Mouse (Mus musculus): ENCODE measurements around the gene Kcnj4. TPM values are rescaled to one million over a fixed set of nuclear protein-coding genes. Genes with fewer than 3 reads are reported as not detected.
"Not testable (repeated sequence)": the region's sequence is repeated elsewhere in the genome, so short reads cannot be mapped to it uniquely, and the experiment has no call there.

Gene Kcnj4
- polyA plus RNA-seq, 1 experiment from 2014 or later, result not detected

DNA sequence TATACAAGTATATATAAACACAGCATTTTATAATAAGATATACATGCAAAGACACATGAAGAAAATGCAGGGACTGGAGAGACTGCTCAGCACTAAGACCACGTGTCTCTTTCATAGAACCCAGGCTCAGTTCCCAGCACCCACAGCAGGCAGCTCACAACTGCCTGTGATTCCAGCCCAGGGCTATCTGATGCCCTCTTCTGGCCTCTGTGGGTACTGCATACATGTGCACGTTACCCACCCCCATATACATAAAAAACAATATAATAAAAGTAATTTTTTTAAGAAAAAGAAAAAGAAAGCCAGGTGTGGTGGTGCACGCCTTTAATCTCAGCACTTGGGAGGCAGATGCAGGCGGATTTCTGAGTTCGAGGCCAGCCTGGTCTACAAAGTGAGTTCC lies 32.0 kb downstream of the Kcnj4 start:
- WGBS, result 92% methylated on average over 5 of the region's 5 CpGs
- Histone ChIP-seq H3K27ac (ENCODE audit: low read depth, low read length) (no peak overlapping the region), H3K36me3 (ENCODE audit: control insufficient read depth, insufficient read depth, low read length) (no peaks in the 10 kb centered on the region), H3K4me2 (ENCODE audit: low read depth, low read length) (no peak overlapping the region), H3K9me3 (ENCODE audit: control insufficient read depth, low read length) (no peaks in the 10 kb centered on the region), H3K27me3 (ENCODE audit: control insufficient read depth, insufficient read depth, low read length) (no peaks in the 10 kb centered on the region), H3K4me1 (ENCODE audit: control insufficient read depth, insufficient read depth, low read length) (no peaks in the 10 kb centered on the region), H3K4me3 (ENCODE audit: low read depth, low read length) (no peak overlapping the region), H3K9ac (replicated peaks; ENCODE audit: low read depth, low read length) (no peak overlapping the region)
- no peak for ATAC-seq (ENCODE audit: low read depth)

DNA sequence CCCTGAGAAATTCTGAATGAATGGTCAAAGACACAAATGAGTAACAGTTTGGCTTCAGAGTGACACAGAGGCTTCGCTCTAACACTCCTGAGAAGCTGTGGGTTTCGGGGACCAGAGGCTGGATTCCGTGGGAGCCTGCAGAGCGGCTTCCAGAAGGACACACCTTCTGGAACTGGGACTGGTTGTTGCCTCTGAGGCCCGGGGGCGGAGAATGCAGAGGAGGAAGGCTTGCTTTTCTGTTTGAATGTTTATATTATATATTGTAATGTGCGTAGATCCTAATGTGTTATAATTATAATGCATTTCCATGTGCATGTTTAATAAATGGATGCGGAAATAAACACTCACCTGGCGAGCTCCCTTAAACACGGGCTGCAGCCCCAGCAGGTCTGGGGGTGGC lies 33.9 kb downstream of the Kcnj4 start:
- H3K27me3 ChIP-seq (ENCODE audit: control insufficient read depth, insufficient read depth, low read length), result no peaks in the 10 kb centered on the region
- no peaks in the 10 kb centered on the region for H3K36me3 ChIP-seq (ENCODE audit: control insufficient read depth, insufficient read depth, low read length)
- no peak for ATAC-seq (ENCODE audit: low read depth)
- no peak overlapping the region for H3K27ac ChIP-seq (ENCODE audit: low read depth, low read length)
- no peak overlapping the region for H3K9ac ChIP-seq (replicated peaks; ENCODE audit: low read depth, low read length)
- H3K4me2 ChIP-seq (ENCODE audit: low read depth, low read length), result peak overlapping the region; percentile 4; the same call in 1 of the 2 replicates
- H3K4me1 ChIP-seq (ENCODE audit: control insufficient read depth, insufficient read depth, low read length), result no peaks in the 10 kb centered on the region
- H3K4me3 ChIP-seq (ENCODE audit: low read depth, low read length), result no peak overlapping the region
- no peaks in the 10 kb centered on the region for H3K9me3 ChIP-seq (ENCODE audit: control insufficient read depth, low read length)
- WGBS, result 58% methylated on average over 10 of the region's 10 CpGs

DNA sequence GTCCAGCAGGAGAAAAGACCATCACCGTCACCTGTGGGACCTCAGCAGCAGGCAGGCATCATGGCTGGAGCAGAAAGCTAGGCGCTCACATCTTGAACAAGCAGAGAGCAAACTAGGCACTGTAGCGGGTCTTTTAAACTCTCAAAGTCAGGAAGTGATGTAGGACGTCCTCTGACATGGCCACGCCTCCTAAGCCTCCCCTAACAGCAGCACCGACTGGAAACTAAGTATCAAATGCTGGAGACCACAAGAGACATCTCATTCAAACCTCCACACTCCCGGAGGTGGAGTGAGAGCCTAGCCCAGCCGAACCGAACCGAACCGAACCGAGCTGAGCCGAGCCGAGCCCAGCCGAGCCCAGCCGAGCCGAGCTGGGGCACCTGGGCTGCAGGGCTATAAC lies 34.5 kb downstream of the Kcnj4 start:
- Histone ChIP-seq H3K9me3 (ENCODE audit: control insufficient read depth, low read length) (no peaks in the 10 kb centered on the region), H3K4me1 (ENCODE audit: control insufficient read depth, insufficient read depth, low read length) (no peaks in the 10 kb centered on the region), H3K9ac (replicated peaks; ENCODE audit: low read depth, low read length) (no peak overlapping the region), H3K27ac (ENCODE audit: low read depth, low read length) (no peak overlapping the region), H3K4me2 (ENCODE audit: low read depth, low read length) (peak overlapping the region; percentile 4; the same call in 1 of the 2 replicates), H3K36me3 (ENCODE audit: control insufficient read depth, insufficient read depth, low read length) (no peaks in the 10 kb centered on the region), H3K27me3 (ENCODE audit: control insufficient read depth, insufficient read depth, low read length) (no peaks in the 10 kb centered on the region), H3K4me3 (ENCODE audit: low read depth, low read length) (peak overlapping the region; percentile 7; the same call in 1 of the 2 replicates)
- WGBS, result 25% methylated on average over 17 of the region's 17 CpGs
- ATAC-seq (ENCODE audit: low read depth), result no peak

DNA sequence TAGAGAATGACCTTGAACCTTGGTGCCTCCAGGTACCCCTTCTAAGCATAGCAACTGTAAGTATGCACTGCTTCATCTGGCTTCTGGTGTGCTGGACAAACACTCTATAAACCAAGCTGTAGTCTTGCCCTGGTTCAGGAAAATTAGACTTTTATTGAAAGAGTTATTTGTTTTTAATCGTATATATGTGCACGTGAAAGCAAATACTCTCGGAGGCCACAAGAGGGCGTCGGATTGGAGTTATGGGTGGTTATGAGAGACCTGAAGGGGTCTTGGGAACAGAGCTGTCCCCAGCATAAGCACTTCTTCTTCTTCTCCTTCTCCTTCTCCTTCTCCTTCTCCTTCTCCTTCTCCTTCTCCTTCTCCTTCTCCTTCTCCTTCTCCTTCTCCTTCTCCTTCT lies 35.5 kb downstream of the Kcnj4 start:
- H3K36me3 ChIP-seq (ENCODE audit: control insufficient read depth, insufficient read depth, low read length), result no peaks in the 10 kb centered on the region
- no peak overlapping the region for H3K9ac ChIP-seq (replicated peaks; ENCODE audit: low read depth, low read length)
- H3K4me2 ChIP-seq (ENCODE audit: low read depth, low read length), result no peak overlapping the region
- no peaks in the 10 kb centered on the region for H3K4me1 ChIP-seq (ENCODE audit: control insufficient read depth, insufficient read depth, low read length)
- no peaks in the 10 kb centered on the region for H3K27me3 ChIP-seq (ENCODE audit: control insufficient read depth, insufficient read depth, low read length)
- no peak overlapping the region for H3K4me3 ChIP-seq (ENCODE audit: low read depth, low read length)
- no peak for ATAC-seq (ENCODE audit: low read depth)
- 69% methylated on average over 5 of the region's 5 CpGs for WGBS
- no peaks in the 10 kb centered on the region for H3K9me3 ChIP-seq (ENCODE audit: control insufficient read depth, low read length)
- no peak overlapping the region for H3K27ac ChIP-seq (ENCODE audit: low read depth, low read length)

DNA sequence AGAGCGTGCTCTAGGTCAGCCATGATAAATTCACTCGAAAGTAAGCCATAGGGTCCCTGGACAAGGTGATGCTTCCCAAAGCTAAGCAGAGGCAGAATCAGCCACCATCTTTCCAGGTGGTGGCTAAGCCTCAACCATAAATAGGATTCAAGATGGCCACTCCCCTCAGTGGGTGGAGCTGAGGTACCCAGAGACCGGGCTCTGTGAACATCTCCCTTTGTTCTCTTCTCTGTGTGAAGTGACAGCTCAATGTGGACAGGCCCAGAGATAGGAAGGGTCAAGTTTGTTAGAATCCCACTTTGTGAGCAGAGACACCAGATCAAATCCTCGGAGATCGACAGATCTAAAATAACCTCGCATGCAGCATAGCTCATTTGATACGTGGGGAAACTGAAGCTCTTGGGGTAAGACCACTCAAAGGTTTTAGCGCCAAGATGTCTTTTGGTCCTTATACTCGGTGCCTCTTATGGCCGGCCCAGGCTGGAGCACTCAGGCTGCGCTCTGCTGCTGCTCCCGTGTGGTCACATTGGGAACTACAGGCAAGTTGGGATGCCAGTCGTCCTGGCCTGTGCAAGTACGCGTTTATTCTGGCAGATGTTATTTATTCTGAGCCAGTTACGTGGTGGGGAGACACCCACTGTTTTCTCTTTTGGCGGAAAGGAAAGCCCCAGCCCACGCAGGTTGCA lies 38.3 kb downstream of the Kcnj4 start:
- WGBS, result 6% methylated on average over 18 of the region's 18 CpGs
- Histone ChIP-seq H3K27me3 (ENCODE audit: control insufficient read depth, insufficient read depth, low read length) (no peaks in the 10 kb centered on the region), H3K4me1 (ENCODE audit: control insufficient read depth, insufficient read depth, low read length) (no peaks in the 10 kb centered on the region), H3K9me3 (ENCODE audit: control insufficient read depth, low read length) (no peaks in the 10 kb centered on the region), H3K9ac (replicated peaks; ENCODE audit: low read depth, low read length) (no peak overlapping the region), H3K4me3 (ENCODE audit: low read depth, low read length) (no peak overlapping the region), H3K4me2 (ENCODE audit: low read depth, low read length) (no peak overlapping the region), H3K36me3 (ENCODE audit: control insufficient read depth, insufficient read depth, low read length) (no peaks in the 10 kb centered on the region), H3K27ac (ENCODE audit: low read depth, low read length) (no peak overlapping the region)
- ATAC-seq (ENCODE audit: low read depth), result peak; percentile 80; the same call in 1 of the 2 replicates

DNA sequence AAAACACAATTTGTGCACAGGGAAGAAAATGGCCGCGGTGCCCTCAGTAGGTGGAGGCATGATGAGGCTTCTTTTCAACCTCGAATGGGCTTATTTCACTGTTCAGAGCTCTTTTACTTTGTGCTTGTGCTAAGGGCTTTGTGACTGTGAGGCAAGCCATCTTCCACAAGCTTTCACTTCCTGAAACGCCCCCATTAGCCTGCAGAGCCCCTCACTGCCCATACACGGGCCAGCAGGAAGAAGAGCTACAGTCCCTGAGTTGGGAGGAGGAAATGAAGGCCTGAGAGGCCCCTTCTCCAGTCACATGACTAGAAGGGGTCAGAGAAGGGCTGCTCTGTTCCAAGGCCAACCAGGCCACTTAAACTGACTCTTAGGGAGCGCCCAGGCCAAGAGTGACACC lies 48.5 kb downstream of the Kcnj4 start:
- no peak for ATAC-seq (ENCODE audit: low read depth)
- Histone ChIP-seq H3K36me3 (ENCODE audit: control insufficient read depth, insufficient read depth, low read length) (no peaks in the 10 kb centered on the region), H3K27ac (ENCODE audit: low read depth, low read length) (no peak overlapping the region), H3K4me1 (ENCODE audit: control insufficient read depth, insufficient read depth, low read length) (0 out of 2 replicates have a peak, but pooled peaks cover 2% of the 10 kb centered on the region), H3K9me3 (ENCODE audit: control insufficient read depth, low read length) (no peaks in the 10 kb centered on the region), H3K9ac (replicated peaks; ENCODE audit: low read depth, low read length) (no peak overlapping the region), H3K4me2 (ENCODE audit: low read depth, low read length) (no peak overlapping the region), H3K4me3 (ENCODE audit: low read depth, low read length) (no peak overlapping the region), H3K27me3 (ENCODE audit: control insufficient read depth, insufficient read depth, low read length) (no peaks in the 10 kb centered on the region)
- 76% methylated on average over 6 of the region's 6 CpGs for WGBS

DNA sequence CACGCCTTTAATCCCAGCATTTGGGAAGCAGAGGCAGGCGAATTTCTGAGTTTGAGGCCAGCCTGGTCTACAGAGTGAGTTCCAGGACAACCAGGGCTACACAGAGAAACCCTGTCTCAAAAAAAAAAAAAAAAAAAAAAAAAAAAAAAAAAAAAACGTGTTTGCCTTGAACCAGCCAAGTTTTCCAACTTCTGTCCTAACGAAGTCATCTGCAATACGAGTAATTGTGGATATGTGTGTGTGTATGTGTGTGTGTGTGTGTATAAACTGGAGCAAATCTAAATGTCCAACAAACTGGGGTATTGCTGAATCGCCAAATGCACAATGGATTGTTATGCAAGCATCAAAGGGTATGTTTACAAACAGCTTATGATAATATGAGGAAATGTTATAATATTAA lies 48.9 kb downstream of the Kcnj4 start:
- 55% methylated on average over 6 of the region's 6 CpGs for WGBS

DNA sequence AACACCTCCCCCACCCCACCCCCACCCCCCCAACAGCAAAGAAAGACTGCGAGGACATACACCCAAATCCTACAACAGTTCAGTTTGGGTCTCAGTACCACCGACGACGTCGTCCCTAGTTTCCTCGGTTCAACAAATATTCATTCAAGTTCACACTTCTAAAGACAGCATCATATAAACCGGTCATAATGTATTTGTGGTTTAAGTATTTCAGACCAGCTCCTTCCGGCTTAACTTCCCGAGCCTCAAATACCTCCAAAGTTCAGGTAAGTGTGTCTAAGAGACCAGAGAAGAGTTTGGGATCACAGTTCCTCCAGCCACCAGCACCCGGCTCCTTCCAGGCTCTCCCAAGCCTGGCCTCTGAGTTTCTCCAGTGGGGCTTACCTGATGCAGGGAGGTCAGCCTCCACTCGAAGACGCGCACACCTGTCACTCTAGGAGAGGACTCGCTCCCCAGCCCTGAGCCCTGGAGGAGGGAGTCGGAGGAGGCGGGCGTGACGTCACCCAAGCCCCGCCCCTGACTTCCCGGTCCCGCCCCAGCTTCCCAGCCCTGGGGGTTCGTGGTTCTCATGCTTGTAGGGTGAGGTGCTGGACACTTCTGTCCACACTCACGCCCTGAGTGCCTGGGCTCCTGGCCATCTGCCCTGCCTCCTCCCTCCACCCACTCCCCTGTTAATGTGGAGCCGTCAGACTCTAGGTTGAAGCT lies 49.8 kb downstream of the Kcnj4 start, which contains the start of gene Csnk1e:
TSS of gene Csnk1e (minus strand) at position 461 of the 705 bp plus-strand sequence.
- Histone ChIP-seq H3K36me3 (ENCODE audit: control insufficient read depth, insufficient read depth, low read length) (no peaks in the 10 kb centered on the region), H3K4me2 (ENCODE audit: low read depth, low read length) (peak within 1 kb of the TSS; percentile 40), H3K27ac (ENCODE audit: low read depth, low read length) (no peak within 1 kb of the TSS), H3K9ac (replicated peaks; ENCODE audit: low read depth, low read length) (no peak within 1 kb of the TSS), H3K9me3 (ENCODE audit: control insufficient read depth, low read length) (no peaks in the 10 kb centered on the region), H3K4me3 (ENCODE audit: low read depth, low read length) (peak within 1 kb of the TSS; percentile 18), H3K4me1 (ENCODE audit: control insufficient read depth, insufficient read depth, low read length) (0 out of 2 replicates have a peak, but pooled peaks cover 2% of the 10 kb centered on the region), H3K27me3 (ENCODE audit: control insufficient read depth, insufficient read depth, low read length) (no peaks in the 10 kb centered on the region)
- peak; percentile 60; the same call in 1 of the 2 replicates for ATAC-seq (ENCODE audit: low read depth)
- 3% methylated on average over 24 of the region's 24 CpGs for WGBS

More for the DNA sequence above, 48.9 kb downstream of the Kcnj4 start:
- H3K4me1 ChIP-seq (ENCODE audit: control insufficient read depth, insufficient read depth, low read length); ATAC-seq (ENCODE audit: low read depth); H3K9ac ChIP-seq (replicated peaks; ENCODE audit: low read depth, low read length); H3K9me3 ChIP-seq (ENCODE audit: control insufficient read depth, low read length); H3K4me2 ChIP-seq (ENCODE audit: low read depth, low read length); H3K27ac ChIP-seq (ENCODE audit: low read depth, low read length); H3K4me3 ChIP-seq (ENCODE audit: low read depth, low read length); H3K27me3 ChIP-seq (ENCODE audit: control insufficient read depth, insufficient read depth, low read length); H3K36me3 ChIP-seq (ENCODE audit: control insufficient read depth, insufficient read depth, low read length): not testable (repeated sequence)

DNA sequence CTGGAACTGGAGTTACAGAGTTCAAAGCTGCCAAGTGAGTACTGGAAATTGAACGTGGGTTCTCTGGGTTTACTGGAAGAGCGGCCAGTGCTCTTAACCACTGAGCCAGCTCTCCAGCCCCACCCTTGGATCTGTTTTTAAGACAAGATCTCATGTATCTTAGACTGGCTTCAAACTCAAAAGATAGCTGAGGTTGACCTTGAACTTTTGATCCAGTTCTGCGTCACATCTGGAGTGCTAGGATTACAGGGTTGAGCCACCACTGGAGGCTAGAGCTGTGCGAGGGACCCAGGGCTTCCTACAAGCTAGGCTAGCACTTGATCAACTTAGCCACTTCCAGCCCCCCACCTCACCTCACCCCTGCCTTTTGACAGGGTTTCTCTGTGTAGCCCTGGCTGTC lies 51.2 kb downstream of the Kcnj4 start:
- Histone ChIP-seq H3K4me2 (ENCODE audit: low read depth, low read length) (no peak overlapping the region), H3K4me1 (ENCODE audit: control insufficient read depth, insufficient read depth, low read length) (0 out of 2 replicates have a peak, but pooled peaks cover 2% of the 10 kb centered on the region), H3K4me3 (ENCODE audit: low read depth, low read length) (no peak overlapping the region), H3K36me3 (ENCODE audit: control insufficient read depth, insufficient read depth, low read length) (no peaks in the 10 kb centered on the region), H3K9ac (replicated peaks; ENCODE audit: low read depth, low read length) (no peak overlapping the region), H3K27ac (ENCODE audit: low read depth, low read length) (no peak overlapping the region), H3K27me3 (ENCODE audit: control insufficient read depth, insufficient read depth, low read length) (no peaks in the 10 kb centered on the region), H3K9me3 (ENCODE audit: control insufficient read depth, low read length) (no peaks in the 10 kb centered on the region)
- no peak for ATAC-seq (ENCODE audit: low read depth)
- 90% methylated on average over 4 of the region's 4 CpGs for WGBS

Data from neural tube, embryonic 14.5 days (tissue).